Mouse (Mus musculus) limb, embryonic 10.5 days (tissue): Measurements from ENCODE around the gene Spata18. TPM values are rescaled to one million over a fixed set of nuclear protein-coding genes. Genes with fewer than 3 reads are reported as not detected.

Source experiments
- DNase-seq: peaks from one replicate; pipeline ENCODE4 v3.0.0-alpha.2; 2017; ENCODE audit warnings: low spot score
- H3K27ac ChIP-seq: fragments of 300-500 bp; sonication (generic); 2 replicates; pipeline ENCODE4 v1.5.1; 2016; ENCODE audit warnings: mild to moderate bottlenecking
- H3K27me3 ChIP-seq: fragments of 300-500 bp; sonication (generic); 2 replicates; pipeline ENCODE4 v1.6.1; 2016; ENCODE audit warnings: low read depth, mild to moderate bottlenecking; ENCODE audit not compliant: poor library complexity, severe bottlenecking
- H3K36me3 ChIP-seq: fragments of 300-500 bp; sonication (generic); 2 replicates; pipeline ENCODE4 v1.6.1; 2016; ENCODE audit warnings: mild to moderate bottlenecking, moderate library complexity
- H3K4me1 ChIP-seq: fragments of 300-500 bp; sonication (generic); 2 replicates; pipeline ENCODE4 v1.6.1; 2016
- H3K4me3 ChIP-seq: fragments of 300-500 bp; sonication (generic); 2 replicates; pipeline ENCODE4 v1.5.1; 2016; ENCODE audit warnings: mild to moderate bottlenecking, moderate library complexity
- H3K9me3 ChIP-seq: fragments of 300-500 bp; sonication (generic); replicated peaks from 2 replicates; pipeline ENCODE4 v1.6.1; 2016; ENCODE audit warnings: mild to moderate bottlenecking
- WGBS: fragments of 180-500 bp; shearing (Covaris S2); methylation state at CpG from one replicate; pipeline ENCODE4 v1.1.7; 2016; 5-methylcytosine and 5-hydroxymethylcytosine counted together
- polyA plus RNA-seq: library from polyadenylated mRNA; unstranded; fragments of >200 nt; fragmentation: Nextera tagmentation; extraction: Ambion mirVana; gene quantifications from 2 replicates; pipeline ENCODE4 v1.2.1, GENCODE M21; 2016

The Spata18 gene
- polyA plus RNA-seq = 1.5 and 2.1 TPM in 2 replicates

DNA sequence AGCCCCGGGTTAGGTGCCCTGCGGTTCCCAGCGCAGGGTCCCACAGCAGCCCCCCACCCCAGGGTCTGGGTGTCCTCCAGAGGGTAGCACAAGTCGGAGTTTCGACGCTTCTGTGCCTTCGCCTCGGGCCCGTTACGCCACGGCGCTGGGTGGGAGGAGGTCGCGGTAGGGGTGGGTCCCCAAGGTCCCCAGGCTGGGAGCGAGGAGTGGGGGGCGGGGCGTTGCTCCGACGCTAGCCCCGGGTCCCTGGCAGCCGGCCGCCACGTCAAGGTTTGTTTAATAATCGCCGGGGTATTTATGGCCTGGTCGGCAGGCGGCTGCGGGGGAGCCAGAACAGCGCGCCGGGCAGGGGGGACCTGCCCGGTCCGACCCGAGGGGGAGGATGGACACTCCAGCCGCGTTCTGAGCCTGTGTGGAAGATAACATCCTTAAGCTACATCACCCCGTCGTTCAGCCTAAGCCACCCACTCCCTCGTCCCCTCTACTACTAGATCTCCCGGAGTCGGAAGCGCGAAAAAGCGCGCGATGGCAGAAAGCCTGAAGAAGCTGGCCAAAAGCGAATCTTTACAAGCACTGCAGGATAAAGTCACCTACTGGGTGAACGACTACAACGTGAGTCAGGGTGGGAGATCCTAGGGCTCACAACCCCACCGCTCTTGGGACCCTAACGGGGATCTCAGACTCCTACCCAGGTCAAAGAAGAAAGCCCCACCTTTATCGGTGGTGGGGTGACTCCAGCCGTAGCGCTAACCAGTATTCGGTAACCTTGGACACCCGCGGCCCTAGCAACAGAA, at the start of gene Spata18:
Gene Spata18 (plus strand): TSS at position 319 of the 794 bp plus-strand sequence.
- H3K27ac ChIP-seq = peak within 1 kb of the TSS; percentile 53
- DNase-seq = peak; percentile 72
- under 1% methylated on average over 57 of the region's 57 CpGs for WGBS
- H3K27me3 ChIP-seq = peaks cover 59% of the 10 kb centered on the region
- H3K9me3 ChIP-seq = no peaks in the 10 kb centered on the region
- no peaks in the 10 kb centered on the region for H3K36me3 ChIP-seq
- H3K4me3 ChIP-seq = peak within 1 kb of the TSS; percentile 59
- H3K4me1 ChIP-seq = peaks cover 62% of the 10 kb centered on the region

DNA sequence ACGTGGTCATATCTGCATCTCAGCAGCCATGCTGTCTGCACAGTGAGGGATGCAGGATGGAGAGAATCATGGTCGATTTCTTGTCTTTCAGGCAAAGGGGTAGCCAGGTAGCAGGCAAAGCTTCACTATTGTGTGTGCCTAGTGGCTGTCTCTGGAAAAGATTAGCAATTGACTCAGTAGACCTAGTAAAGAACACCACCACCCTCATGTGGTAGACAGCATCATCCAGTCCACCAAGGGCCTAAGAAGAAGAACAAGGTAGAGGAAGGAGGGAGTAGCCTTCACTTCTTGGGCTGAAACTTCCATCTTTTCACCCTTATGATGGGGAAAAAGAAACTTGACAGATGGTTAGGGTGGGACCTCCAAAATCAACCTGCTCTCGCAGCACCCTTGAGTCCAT, 48.3 kb upstream of the Spata18 start:
- 82% methylated on average over 3 of the region's 3 CpGs for WGBS
- H3K27me3 ChIP-seq = no peaks in the 10 kb centered on the region
- no peak overlapping the region for H3K27ac ChIP-seq

DNA sequence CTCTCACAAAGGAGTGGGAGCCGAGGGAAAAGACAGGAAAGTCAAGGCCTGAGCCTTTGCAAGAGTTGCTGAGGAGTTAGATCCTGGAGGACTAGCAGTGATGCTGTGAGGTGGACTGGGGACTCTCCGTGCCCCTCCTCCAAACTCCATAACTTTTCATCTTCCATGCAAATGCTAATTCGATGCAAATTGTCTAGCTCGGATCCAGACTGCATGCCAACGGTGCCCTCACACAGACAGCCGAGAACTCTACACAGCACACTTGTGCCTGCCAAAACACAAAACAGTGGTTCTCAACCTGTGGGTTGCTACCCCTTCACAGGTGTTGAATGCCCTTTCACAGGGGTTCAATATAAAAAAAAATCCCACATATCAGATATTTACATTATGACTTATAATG, 46.6 kb upstream of the Spata18 start:
- no peaks in the 10 kb centered on the region for H3K27me3 ChIP-seq
- H3K4me1 ChIP-seq = no peaks in the 10 kb centered on the region
- no peak overlapping the region for H3K27ac ChIP-seq
- no peak for DNase-seq
- H3K9me3 ChIP-seq = no peaks in the 10 kb centered on the region
- H3K36me3 ChIP-seq = no peaks in the 10 kb centered on the region
- WGBS = 92% methylated on average over 6 of the region's 6 CpGs
- H3K4me3 ChIP-seq = no peak overlapping the region

More for the DNA sequence above, 48.3 kb upstream of the Spata18 start:
- DNase-seq = no peak
- Histone ChIP-seq H3K4me3 (no peak overlapping the region), H3K9me3 (no peaks in the 10 kb centered on the region), H3K36me3 (no peaks in the 10 kb centered on the region), H3K4me1 (peaks cover 4% of the 10 kb centered on the region)

DNA sequence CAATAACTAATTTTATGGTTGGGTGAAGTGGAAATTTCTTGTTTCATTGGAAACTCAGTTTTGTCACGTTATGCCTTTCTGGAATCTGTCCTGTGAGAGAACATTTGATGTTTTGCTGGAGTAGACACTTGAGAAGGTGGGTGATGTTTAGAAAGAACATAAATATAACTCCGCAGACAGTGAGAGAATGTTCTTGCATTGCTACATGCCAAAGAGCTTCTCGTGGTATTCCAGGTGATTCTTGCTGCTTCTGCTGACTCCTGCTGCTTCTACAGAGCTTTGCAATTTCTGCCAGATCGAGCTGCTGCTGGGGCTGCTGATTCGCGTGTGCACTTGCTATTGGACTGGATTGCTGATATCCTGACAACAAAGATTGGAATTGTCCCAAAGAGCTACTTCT, 46.2 kb upstream of the Spata18 start:
- DNase-seq = no peak
- Histone ChIP-seq H3K4me3 (no peak overlapping the region), H3K27me3 (no peaks in the 10 kb centered on the region), H3K4me1 (no peaks in the 10 kb centered on the region), H3K36me3 (no peaks in the 10 kb centered on the region), H3K27ac (no peak overlapping the region), H3K9me3 (no peaks in the 10 kb centered on the region)
- 92% methylated on average over 6 of the region's 6 CpGs for WGBS

DNA sequence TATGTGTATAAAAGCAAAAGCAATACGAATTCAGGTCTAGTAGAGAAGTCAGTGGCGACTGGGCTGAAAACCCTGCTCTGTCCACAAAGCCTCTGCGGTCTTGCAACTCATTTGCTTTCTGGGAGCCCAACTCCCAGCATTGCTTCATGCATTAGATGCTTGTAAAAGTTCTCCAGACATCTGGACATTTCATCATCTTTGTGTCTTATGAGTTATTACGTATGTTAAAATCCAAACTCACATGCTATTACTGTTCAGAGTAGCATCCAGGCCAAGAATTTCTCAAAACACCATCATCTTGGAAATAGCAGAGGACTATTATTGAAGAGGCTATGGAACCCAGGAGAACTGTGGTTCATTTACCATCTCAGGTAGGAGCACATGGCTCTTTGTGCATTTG, 40.1 kb upstream of the Spata18 start:
- Histone ChIP-seq H3K27me3 (no peaks in the 10 kb centered on the region), H3K4me1 (no peaks in the 10 kb centered on the region), H3K4me3 (no peak overlapping the region), H3K36me3 (no peaks in the 10 kb centered on the region), H3K27ac (no peak overlapping the region), H3K9me3 (no peaks in the 10 kb centered on the region)
- no peak for DNase-seq
- WGBS = 91% methylated on average over 4 of the region's 4 CpGs

DNA sequence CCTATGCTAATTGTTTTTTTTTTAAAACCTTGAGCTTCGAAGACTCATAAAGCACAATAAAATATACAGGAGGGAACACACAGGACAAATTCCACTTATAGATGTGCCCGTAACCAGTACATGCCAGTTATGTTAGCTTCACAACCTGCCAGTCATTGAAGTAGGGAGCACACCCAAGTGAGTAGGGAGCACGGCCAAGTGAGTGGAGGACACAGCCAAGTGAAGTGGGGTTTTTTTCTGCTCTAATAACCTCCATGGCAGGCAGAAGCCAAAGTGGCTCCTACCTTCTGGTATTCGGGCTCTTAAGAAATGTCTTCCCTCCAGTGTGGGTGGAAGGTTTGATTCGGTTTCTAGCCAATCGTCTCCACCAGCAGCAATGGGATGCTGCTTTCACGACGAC, 37.9 kb upstream of the Spata18 start:
- Histone ChIP-seq H3K36me3 (no peaks in the 10 kb centered on the region), H3K27me3 (no peaks in the 10 kb centered on the region), H3K27ac (no peak overlapping the region), H3K9me3 (no peaks in the 10 kb centered on the region), H3K4me3 (no peak overlapping the region), H3K4me1 (no peaks in the 10 kb centered on the region)
- WGBS = 93% methylated on average over 8 of the region's 8 CpGs
- no peak for DNase-seq

DNA sequence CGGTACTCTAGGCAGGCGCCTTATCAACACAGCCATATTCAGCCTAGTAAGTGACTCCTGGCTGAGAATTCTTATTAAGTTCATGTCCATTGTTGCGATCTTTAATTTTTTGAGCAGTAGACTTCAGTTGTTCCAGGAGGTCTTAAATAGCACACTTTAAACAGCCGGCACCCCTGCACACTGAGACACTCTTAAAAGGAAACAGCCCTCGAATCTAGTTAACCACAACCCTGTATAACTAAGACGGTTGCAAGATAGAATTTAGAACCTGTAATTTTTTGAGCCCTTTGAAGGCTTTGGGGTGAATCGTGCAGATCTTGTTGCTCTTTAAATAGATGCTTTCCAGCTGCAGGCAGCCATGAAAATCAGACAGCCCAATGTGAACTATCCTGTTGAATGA, 36.0 kb upstream of the Spata18 start:
- DNase-seq = no peak
- H3K4me3 ChIP-seq = no peak overlapping the region
- H3K27me3 ChIP-seq = no peaks in the 10 kb centered on the region
- no peak overlapping the region for H3K27ac ChIP-seq
- H3K4me1 ChIP-seq = no peaks in the 10 kb centered on the region
- WGBS = 85% methylated on average over 7 of the region's 7 CpGs
- H3K9me3 ChIP-seq = no peaks in the 10 kb centered on the region
- no peaks in the 10 kb centered on the region for H3K36me3 ChIP-seq

DNA sequence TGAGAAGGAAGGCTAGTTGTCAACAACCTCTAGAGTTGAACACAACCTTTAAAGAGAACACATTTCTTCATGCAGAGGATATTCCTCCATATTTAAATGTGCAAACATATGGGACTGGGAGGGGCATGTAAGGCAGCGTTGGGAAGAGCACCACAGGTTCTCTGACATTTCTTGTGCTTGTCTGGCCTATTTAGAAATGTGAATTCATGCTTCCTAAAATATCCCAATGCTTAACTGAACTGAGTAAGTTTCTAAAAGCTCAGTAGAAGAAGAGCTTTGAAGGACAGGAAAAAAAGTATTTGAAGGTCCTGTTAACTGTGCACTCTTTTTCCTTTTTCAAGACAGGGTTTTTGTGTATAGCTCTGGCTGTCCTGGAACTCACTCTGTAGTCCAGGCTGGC, 32.2 kb upstream of the Spata18 start:
- Histone ChIP-seq H3K27me3 (no peaks in the 10 kb centered on the region), H3K4me3 (no peak overlapping the region), H3K4me1 (0 out of 2 replicates have a peak, but pooled peaks cover 3% of the 10 kb centered on the region), H3K27ac (no peak overlapping the region), H3K36me3 (no peaks in the 10 kb centered on the region), H3K9me3 (no peaks in the 10 kb centered on the region)
- 83% methylated on average over 1 of the region's 1 CpGs for WGBS
- DNase-seq = no peak

DNA sequence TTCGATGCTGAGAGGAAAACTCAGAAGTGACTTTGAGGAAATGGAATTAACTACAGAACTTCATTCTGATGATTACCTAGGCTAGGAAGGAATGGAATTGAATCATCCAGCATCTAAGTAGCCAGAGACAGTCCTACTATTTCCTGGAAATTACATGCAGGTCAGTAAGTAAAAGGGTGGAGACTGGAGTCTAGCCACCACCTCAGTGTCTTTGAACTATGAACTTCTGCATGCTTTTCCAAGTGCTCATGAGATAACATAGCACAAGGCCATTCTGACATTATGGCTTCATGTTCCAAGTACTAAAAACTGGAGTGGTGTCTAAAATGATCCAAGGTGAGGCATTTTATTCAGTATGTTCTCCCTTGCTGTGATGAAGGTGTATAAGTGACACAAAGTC, 25.7 kb upstream of the Spata18 start:
- H3K4me1 ChIP-seq = 0 out of 2 replicates have a peak, but pooled peaks cover under 1% of the 10 kb centered on the region
- no peaks in the 10 kb centered on the region for H3K27me3 ChIP-seq
- no peak for DNase-seq
- no peaks in the 10 kb centered on the region for H3K9me3 ChIP-seq
- WGBS = 86% methylated on average over 1 of the region's 1 CpGs
- H3K36me3 ChIP-seq = no peaks in the 10 kb centered on the region
- H3K27ac ChIP-seq = no peak overlapping the region
- no peak overlapping the region for H3K4me3 ChIP-seq

DNA sequence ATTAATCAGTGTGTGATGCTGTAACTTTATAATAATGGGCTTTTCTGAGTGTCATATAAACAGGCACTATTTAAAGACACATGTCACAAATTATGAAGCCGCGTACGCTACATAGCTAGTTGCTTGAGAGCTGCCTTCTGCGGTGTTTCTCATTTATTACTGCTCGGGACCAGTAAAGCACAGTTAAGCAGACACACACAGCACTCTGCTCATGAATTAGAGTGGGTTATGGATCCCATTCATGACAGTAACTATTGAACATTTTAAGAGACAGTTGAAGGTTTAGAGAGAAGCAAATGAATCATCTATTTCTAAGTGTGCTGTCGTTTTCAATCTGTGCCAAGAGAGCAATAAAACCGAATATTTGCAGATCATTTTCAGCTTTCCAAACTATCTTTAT, 24.3 kb upstream of the Spata18 start:
- no peaks in the 10 kb centered on the region for H3K9me3 ChIP-seq
- no peaks in the 10 kb centered on the region for H3K36me3 ChIP-seq
- H3K27me3 ChIP-seq = no peaks in the 10 kb centered on the region
- no peak overlapping the region for H3K4me3 ChIP-seq
- no peak for DNase-seq
- no peak overlapping the region for H3K27ac ChIP-seq
- WGBS = 90% methylated on average over 7 of the region's 7 CpGs
- no peaks in the 10 kb centered on the region for H3K4me1 ChIP-seq

DNA sequence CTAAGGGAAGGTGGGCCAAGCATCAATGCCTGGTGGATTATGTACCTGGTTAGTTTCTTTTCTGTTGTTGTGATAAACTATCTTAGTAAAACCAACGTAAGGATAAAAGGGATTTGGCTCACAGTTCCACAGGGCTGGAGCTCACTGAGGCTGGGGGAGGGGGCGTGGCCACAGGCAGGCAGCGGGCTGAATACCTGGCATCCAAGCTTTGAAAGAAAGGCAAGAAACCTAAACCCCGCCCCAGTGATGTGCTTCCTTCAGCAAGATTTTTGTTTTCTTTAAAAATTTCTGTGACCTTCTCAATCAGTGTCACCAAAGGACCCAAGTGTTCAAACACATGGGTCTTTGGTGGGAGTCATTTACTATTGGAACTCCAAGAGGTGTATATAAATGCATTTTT, 23.6 kb upstream of the Spata18 start:
- Histone ChIP-seq H3K27ac (no peak overlapping the region), H3K4me3 (no peak overlapping the region), H3K27me3 (no peaks in the 10 kb centered on the region), H3K4me1 (no peaks in the 10 kb centered on the region), H3K9me3 (no peaks in the 10 kb centered on the region), H3K36me3 (no peaks in the 10 kb centered on the region)
- no peak for DNase-seq
- WGBS = 53% methylated on average over 4 of the region's 4 CpGs

DNA sequence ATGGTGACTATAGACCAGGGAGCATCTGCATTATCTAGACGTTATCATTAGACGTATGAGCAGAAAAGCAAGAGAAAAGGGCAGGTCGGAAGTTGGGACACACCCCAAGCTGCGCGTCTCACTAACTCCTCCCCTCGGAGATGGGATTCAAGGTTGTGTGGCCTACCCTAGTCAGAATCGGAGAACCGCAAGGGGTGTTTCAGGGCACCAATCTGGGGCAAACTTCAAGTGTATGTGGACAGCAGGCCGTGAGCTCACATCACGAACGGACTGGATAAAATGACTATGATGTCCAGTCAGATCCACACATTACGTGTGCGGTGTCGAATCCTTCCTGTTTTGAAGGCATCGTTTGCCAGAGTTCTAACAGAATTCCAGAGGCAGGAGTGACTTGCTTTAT, 23.2 kb upstream of the Spata18 start:
- Histone ChIP-seq H3K9me3 (no peaks in the 10 kb centered on the region), H3K27me3 (no peaks in the 10 kb centered on the region), H3K36me3 (no peaks in the 10 kb centered on the region), H3K27ac (no peak overlapping the region), H3K4me1 (no peaks in the 10 kb centered on the region), H3K4me3 (no peak overlapping the region)
- 76% methylated on average over 15 of the region's 15 CpGs for WGBS
- no peak for DNase-seq

DNA sequence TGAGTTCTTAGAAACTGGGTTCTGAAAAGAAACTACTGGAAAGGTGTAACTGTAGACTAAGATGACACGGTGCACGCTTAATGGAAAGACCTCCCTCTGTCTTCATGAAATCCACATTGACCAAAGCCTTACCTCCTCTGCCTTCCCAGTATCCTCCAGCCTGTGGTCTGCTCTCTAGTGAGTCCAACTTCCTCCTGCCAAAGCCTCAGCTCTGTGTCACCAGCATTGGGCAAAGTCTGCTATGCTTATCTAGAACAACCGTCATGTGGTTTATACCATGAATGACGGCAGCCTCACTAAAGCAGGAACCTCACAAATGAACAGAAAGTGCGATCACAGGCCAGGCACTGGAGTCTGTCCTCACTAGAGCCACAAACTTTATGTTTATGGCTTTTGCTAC, 21.0 kb upstream of the Spata18 start:
- WGBS = 85% methylated on average over 5 of the region's 5 CpGs
- Histone ChIP-seq H3K36me3 (peaks cover 16% of the 10 kb centered on the region), H3K27ac (no peak overlapping the region), H3K4me3 (no peak overlapping the region), H3K27me3 (no peaks in the 10 kb centered on the region), H3K4me1 (no peaks in the 10 kb centered on the region), H3K9me3 (peaks cover 5% of the 10 kb centered on the region; the same call in 1 of the 2 replicates)
- no peak for DNase-seq
